Mouse (Mus musculus) yolk sac, embryonic 10.5 days (tissue): ENCODE results near the gene Gm10277.
"Not testable (repeated sequence)": the region's sequence is repeated elsewhere in the genome, so short reads cannot be mapped to it uniquely, and the experiment has no call there.

Experiments
- DNase-seq: peaks from one replicate; pipeline ENCODE4 v3.0.0-alpha.2; 2017; ENCODE audit warnings: low spot score

Gene Gm10277

GRCm38 (mm10) chr11:77770346-77770745, 17.2 kb downstream of the Gm10277 start:
- peak; percentile 78 for DNase-seq

- DNase-seq, result no peak
These were observed 18.1 kb downstream of the Gm10277 start for GRCm38 (mm10) chr11:77769496-77769895.

DNA sequence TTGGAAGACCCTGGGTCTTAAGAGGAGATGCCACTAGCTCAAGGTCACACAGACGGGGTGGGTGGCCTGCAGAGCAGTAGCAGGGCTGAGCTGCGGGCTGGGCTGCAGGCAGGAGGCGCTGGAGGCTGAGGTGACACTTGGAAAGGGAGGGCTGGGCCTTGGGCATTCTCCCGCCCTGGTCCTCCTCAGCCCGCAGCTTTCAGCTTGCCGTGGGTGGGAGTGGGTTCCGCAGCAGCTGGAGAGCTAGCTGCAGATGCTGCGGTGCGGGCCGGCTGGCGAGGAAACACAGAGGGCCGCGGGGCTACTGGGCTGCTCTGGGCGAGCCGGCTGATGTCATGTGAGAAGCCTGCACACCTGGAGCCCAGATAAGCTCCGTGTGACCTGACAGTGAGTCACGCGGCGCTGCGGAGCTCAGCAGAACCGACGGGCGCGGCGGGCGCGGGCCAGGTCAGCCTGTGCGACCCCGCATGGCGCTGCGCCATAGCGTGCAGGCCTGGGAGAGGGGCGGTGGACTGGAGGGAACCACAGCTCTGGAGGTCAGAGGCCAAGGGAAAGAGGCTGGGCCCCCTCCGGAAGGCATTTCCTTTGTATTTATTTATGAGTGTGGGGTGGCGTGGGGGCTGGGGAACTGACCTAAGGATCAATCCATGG, 21.1 kb downstream of the Gm10277 start:
- peak; percentile 85 for DNase-seq

- no peak for DNase-seq
These were observed 22.1 kb downstream of the Gm10277 start for GRCm38 (mm10) chr11:77765459-77765777.

DNA sequence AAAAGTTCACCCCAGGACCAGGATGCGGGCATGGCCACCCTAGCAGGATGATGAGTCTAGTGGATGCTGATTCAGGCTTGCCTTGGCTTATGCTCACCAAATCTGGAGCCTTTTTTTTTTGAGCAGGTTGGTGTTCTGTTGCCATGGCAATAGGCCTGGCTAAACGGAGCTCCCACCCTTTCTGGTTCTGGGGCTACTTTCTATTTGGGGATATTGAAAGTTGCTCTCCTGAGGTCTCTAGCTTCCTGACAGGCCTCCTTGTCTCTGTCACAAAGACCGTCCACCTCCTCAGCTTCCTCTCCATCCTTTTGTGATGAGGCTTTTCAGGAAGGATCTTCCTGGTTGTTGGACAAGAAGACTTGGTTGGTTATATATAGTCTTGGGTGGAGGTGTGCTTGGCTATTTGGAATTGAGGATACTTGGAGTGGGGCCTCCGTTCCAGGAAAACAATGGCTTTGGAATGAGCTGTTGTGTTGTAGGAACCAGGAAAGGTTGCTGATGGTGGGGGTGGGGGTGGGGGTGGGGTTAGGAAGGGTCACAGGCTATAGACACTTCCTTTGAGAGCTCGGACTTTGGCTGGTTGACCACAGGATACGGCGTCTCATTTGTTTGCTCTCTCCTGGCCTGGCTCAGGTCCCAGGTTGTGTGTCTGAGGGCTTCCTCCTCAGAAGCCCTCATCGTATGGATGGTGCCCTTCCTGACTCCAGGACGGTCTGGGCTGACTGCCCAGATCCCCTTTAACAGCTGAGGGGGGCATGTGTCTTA, 22.7 kb downstream of the Gm10277 start:
- DNase-seq, result peak; percentile 88

DNA sequence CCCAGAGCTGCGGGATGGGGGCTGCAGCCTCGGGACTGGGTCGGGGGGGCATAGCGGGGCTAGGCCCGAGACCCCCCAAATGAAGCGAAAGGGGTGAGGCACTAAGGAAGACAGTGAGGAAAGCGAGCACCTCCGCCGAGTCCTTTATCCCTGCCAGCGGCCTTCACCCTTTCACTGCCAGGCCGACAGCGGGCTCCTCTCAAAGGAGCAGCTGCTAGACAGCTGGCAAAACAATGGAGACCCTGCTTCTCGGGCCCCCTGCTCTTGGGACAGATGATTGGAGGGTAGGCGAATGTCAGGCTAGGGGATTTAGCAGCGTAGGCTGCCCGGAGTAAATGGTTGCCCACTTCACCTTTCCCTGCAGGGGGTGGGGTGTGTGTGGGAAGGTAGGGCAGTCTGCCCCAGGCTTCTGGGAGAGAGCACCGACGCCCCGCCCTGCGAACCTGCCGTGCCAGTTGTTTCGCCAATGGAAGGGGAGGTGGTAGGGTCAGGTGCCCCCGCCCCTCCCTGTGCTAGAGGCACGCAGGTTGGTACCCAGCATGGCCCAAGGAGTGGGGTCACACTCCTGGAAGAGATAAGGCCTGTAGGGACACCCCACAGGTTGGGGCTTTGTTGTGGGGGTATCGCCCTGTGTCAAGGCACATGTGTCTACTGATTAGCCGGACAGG, 23.7 kb downstream of the Gm10277 start:
- DNase-seq, result peak; percentile 51

GRCm38 (mm10) chr11:77762783-77763672, 24.5 kb downstream of the Gm10277 start, which contains the start of gene Myo18a:
TSS of gene Myo18a (plus strand) at chr11:77763246.
- DNase-seq, result peak; percentile 70

DNA sequence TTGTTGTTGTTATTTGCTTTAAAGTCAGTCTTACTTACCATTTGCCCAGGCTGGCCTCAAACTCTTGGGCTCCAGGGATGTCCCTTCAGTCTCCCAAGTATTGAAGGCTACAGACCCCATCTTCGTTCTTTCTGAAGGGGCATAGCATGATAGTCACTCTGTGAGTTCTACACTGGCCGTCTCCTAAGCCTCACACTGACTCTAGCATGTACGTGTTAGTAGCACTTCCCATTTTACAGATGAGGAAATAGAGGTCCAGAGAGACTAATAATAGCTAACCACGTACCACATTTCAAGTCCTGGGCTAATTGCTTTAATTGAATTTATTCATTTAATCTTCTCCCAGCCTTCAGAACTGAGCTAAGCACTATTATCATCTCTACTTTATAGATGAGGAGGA, 27.5 kb downstream of the Gm10277 start:
- DNase-seq, result no peak

- DNase-seq, result no peak
These were observed 34.1 kb downstream of the Gm10277 start for GRCm38 (mm10) chr11:77753469-77753868.

DNA sequence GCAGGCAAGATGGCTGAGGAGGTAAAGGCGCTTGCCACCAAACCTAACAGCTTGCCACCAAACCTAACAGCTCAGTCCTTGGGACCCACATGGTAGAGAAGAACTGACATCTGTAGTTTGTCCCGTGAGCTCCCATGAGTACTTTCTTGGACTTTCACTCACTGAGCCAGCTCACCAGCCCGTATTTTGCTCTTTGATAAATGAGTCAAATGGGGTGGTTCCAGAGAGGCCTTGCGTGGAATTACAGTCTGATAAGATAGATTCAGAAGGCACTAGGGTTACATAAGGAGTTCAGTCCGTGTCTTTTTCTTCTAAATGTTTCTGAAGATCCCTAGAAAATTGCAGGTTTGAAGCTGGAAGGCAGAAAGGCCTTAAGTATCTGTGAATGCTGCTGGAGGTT, 35.0 kb downstream of the Gm10277 start:
- no peak for DNase-seq

- no peak for DNase-seq
These were observed 38.6 kb downstream of the Gm10277 start for GRCm38 (mm10) chr11:77748996-77749395.

DNA sequence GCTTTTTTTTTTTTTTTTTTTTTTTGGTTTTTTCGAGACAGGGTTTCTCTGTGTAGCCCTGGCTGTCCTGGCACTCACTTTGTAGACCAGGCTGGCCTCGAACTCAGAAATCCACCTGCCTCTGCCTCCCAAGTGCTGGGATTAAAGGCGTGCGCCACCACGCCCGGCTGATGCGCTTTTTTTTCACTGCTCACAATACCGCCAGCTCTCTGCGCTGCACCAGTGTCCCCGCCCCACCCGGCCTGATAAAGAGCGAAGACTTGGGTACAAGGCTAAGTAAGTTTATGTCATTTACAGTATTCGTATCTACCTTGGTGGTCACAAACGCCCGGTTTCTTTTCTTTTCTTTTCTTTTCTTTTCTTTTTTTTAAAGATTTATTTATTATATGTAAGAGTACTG, 40.4 kb downstream of the Gm10277 start:
- not testable (repeated sequence) for DNase-seq

DNA sequence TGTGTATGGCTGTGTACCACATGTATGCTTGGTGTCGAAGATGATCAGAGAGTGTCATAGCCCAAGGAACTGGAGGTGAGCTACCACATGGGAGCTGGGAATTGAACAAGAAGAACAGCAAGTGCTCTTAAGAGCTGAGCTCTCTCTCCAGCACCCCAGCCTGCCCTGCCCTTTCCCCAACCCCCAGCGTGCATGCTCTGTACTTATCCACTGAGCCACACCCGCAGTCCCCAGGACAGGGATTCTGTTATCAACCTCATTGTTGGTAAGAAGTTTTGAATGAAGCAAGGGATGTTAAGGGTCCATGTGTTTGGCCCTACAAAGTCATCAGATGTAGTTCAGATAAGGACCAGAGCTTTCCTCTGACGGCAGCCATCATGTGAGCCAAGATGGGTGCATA, 40.9 kb downstream of the Gm10277 start:
- no peak for DNase-seq

- no peak for DNase-seq
These were observed 43.6 kb downstream of the Gm10277 start for GRCm38 (mm10) chr11:77743966-77744365.

GRCm38 (mm10) chr11:77738555-77738954, 49.0 kb downstream of the Gm10277 start:
- no peak for DNase-seq

GRCm38 (mm10) chr11:77737289-77737688, 50.3 kb downstream of the Gm10277 start:
- peak; percentile 52 for DNase-seq
